Mouse (Mus musculus) hindbrain, postnatal 0 days (tissue): ENCODE results near the gene Pspn. TPM values are rescaled to one million over a fixed set of nuclear protein-coding genes. Genes with fewer than 3 reads are reported as not detected.

ENCODE experiments used
- ATAC-seq: fragments of 200-750 bp; cut with Nextera tagmentation; 2 replicates; pipeline ENCODE4 v1.8.0; 2017; ENCODE audit warnings: mild to moderate bottlenecking, moderate TSS enrichment, moderate library complexity
- DNase-seq: peaks from one replicate; pipeline ENCODE4 v3.0.0-alpha.2; 2015; ENCODE audit warnings: low spot score
- H3K27ac ChIP-seq: fragments of 300-500 bp; sonication (generic); 2 replicates; pipeline ENCODE4 v1.5.1; 2014; ENCODE audit warnings: mild to moderate bottlenecking
- H3K27me3 ChIP-seq: fragments of 300-500 bp; sonication (generic); 2 replicates; pipeline ENCODE4 v1.6.1; 2014; ENCODE audit warnings: low read length, mixed read lengths; ENCODE audit not compliant: insufficient read depth
- H3K36me3 ChIP-seq: fragments of 300-500 bp; sonication (generic); 2 replicates; pipeline ENCODE4 v1.6.1; 2014; ENCODE audit warnings: low read length, mixed read lengths; ENCODE audit not compliant: insufficient read depth
- H3K4me1 ChIP-seq: fragments of 300-500 bp; sonication (generic); 2 replicates; pipeline ENCODE4 v1.6.1; 2014; ENCODE audit warnings: antibody characterized with exemption, low read length, mixed read lengths; ENCODE audit not compliant: insufficient read depth
- H3K4me2 ChIP-seq: fragments of 300-500 bp; sonication (generic); 2 replicates; pipeline ENCODE4 v1.6.1; 2014; ENCODE audit warnings: low read depth, mild to moderate bottlenecking, low read length, moderate library complexity, mixed read lengths
- H3K4me3 ChIP-seq: fragments of 300-500 bp; sonication (generic); 2 replicates; pipeline ENCODE4 v1.5.1; 2014; ENCODE audit warnings: low read length
- H3K9ac ChIP-seq: fragments of 300-500 bp; sonication (generic); replicated peaks from 2 replicates; pipeline ENCODE4 v1.6.1; 2014; ENCODE audit warnings: mild to moderate bottlenecking, low read length, moderate library complexity, mixed read lengths
- H3K9me3 ChIP-seq: fragments of 300-500 bp; sonication (generic); 2 replicates; pipeline ENCODE4 v1.6.1; 2016; ENCODE audit warnings: low read length, mixed read lengths
- CTCF ChIP-seq: IDR thresholded peaks from 2 replicates; pipeline ENCODE4 v1.5.1; 2016; ENCODE audit warnings: antibody characterized with exemption, control low read depth, low read depth
- WGBS: fragments of 180-500 bp; shearing (Covaris S2); extraction: QIAGEN DNeasy Blood & Tissue Kit; methylation state at CpG from one replicate; pipeline ENCODE4 v1.1.7; 2014; 5-methylcytosine and 5-hydroxymethylcytosine counted together
- polyA plus RNA-seq: library from polyadenylated mRNA; unstranded; fragments of >200 nt; fragmentation: Nextera tagmentation; extraction: Ambion mirVana; gene quantifications from 2 replicates; pipeline ENCODE4 v1.2.1, GENCODE M21; 2015
- total RNA-seq: library from RNA; depleted of rRNA; stranded (reverse); fragments of >200 nt; gene quantifications from 2 replicates; pipeline ENCODE4 v1.2.3, GENCODE M21; 2014

Gene Pspn
- total and polyA plus RNA-seq, 2 experiments from 2014 or later: not detected

DNA sequence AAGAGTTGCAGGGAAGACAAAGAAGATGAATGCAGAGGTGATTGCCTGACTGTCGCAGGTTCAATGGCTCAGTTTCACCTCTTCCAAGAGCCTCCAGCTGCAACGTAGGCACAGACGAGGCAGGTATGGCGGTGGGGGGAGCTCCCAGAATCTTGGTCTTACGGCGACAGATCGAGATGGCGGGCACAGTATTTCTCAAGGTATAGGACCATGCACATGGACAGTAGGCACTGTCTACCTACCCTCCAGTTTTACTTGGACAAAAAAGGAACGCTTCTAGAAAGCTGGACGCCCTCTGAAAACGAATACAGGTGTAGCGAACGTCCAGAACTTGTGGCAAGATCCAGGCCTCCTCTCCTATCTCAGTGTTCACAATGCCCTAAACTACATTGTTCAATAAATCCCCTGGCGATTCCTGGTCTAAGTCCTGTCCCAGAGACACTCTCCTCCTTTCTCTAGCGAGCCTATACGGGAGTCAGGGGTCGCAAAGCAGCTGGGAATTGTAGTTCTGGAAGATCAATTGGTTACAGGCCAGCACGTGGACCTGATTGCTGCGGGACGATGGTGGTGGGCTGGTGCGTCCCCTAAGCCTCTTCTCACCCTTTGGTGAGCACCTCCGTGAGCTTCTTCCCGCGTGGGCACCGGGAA is 10.2 kb downstream of the Pspn start:
- Histone ChIP-seq H3K4me1 (peaks cover 6% of the 10 kb centered on the region), H3K4me3 (peak overlapping the region; percentile 77), H3K9ac (peak overlapping the region; percentile 79), H3K9me3 (no peaks in the 10 kb centered on the region), H3K4me2 (peak overlapping the region; percentile 89), H3K27me3 (no peaks in the 10 kb centered on the region), H3K36me3 (peaks cover 19% of the 10 kb centered on the region), H3K27ac (peak overlapping the region; percentile 82)
- DNase-seq (peak; percentile 94), ATAC-seq (peak; percentile 93)
- TF ChIP-seq CTCF: no peak; the same call in 1 of the 2 replicates
- WGBS: 2% methylated on average over 25 of the region's 25 CpGs

DNA sequence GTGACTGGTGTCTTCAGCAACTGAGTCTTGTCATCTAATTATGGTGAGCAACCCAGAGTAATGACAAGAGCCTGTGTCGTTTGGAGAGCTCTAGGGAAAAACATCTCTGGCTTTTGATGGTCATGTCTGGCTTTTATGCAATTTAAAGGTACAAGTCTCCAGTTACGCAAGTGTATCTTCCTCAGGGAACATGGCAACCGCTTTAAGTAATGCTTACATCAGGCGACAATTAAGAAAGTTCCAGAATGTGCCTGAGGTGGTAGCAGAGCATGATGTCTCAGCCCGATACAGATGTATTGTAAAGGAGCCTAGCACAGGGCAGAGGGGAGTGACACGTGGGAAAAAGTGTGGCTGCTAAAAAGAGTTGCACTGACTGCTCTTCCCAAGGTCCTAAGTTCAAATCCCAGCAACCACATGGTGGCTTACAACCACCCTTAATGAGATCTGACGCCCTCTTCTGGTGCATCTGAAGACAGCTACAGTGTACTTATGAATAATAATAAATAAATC is 10.8 kb downstream of the Pspn start:
- TF ChIP-seq CTCF: peak; percentile 20; the same call in 1 of the 2 replicates
- H3K4me3 ChIP-seq: peak overlapping the region; percentile 77
- peaks cover 15% of the 10 kb centered on the region for H3K36me3 ChIP-seq
- H3K27ac ChIP-seq: peak overlapping the region; percentile 82; the same call in 1 of the 2 replicates
- H3K4me2 ChIP-seq: peak overlapping the region; percentile 89
- ATAC-seq (no peak), DNase-seq (no peak)
- no peaks in the 10 kb centered on the region for H3K27me3 ChIP-seq
- no peaks in the 10 kb centered on the region for H3K9me3 ChIP-seq
- WGBS: 69% methylated on average over 7 of the region's 7 CpGs
- H3K9ac ChIP-seq: peak overlapping the region; percentile 79; the same call in 1 of the 2 replicates
- H3K4me1 ChIP-seq: peaks cover 6% of the 10 kb centered on the region

DNA sequence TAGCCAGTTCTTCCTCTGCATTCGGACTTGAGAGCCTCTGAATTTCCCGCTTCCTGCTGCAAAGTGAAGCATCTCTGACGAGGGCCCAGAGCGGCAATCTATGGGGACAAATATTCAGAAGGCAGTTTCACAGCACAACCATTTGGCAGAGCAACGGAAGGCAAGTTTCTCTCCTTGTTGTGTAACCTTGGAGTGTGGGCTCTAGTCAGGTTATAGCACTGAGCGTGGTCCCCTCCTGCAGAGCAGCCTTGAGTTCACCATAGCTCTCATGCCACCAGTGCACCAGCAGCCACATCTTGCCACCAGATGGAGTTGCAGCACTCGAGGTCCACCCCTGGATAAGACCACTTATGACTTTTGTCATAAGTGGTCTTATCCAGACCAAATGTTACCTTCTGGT is 11.4 kb downstream of the Pspn start:
- no peak for ATAC-seq
- H3K4me3 ChIP-seq: no peak overlapping the region
- H3K4me1 ChIP-seq: peaks cover 6% of the 10 kb centered on the region
- no peak overlapping the region for H3K4me2 ChIP-seq
- 80% methylated on average over 7 of the region's 7 CpGs for WGBS
- no peaks in the 10 kb centered on the region for H3K9me3 ChIP-seq
- H3K9ac ChIP-seq: no peak overlapping the region
- peaks cover 10% of the 10 kb centered on the region for H3K36me3 ChIP-seq
- peak; percentile 41 for TF ChIP-seq CTCF
- DNase-seq: no peak
- no peaks in the 10 kb centered on the region for H3K27me3 ChIP-seq
- no peak overlapping the region for H3K27ac ChIP-seq

DNA sequence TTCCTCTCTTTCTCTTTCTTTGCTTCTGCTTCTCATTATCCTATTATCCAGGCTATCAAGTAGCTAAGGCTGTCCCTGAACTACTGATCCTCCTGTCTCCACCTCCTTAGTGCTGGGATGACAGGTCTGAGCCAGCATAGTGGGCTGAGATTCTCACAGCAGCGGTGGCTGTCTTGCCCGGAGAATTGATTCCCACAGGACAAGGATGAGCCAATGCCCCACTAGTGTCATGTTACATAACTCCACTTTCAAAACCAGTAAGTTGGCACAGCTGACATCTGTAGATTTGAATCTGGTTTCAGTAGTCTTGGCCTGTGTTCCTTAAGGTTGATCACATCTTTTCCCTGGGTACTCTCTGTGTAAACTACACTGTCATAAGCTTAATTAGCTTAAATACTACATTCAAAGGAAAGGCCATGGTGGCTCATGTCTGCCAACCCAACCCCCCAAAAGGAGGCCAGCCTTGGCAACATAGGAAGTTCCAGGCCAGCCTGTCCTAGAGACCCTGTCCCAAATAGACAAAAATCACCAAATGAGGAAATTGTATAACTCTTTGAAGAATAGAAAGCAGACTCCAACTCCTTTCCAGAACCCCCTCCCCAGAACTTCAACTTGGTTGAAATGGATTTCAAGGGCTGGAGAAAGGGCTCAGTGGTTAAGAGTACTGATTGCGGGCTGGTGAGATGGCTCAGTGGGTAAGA is 13.6 kb downstream of the Pspn start:
- no peak overlapping the region for H3K27ac ChIP-seq
- ATAC-seq: no peak
- no peak for DNase-seq
- no peak overlapping the region for H3K9ac ChIP-seq
- no peak for TF ChIP-seq CTCF
- no peaks in the 10 kb centered on the region for H3K27me3 ChIP-seq
- H3K4me3 ChIP-seq: no peak overlapping the region
- H3K4me1 ChIP-seq: peaks cover 6% of the 10 kb centered on the region
- no peaks in the 10 kb centered on the region for H3K9me3 ChIP-seq
- no peak overlapping the region for H3K4me2 ChIP-seq
- no peaks in the 10 kb centered on the region for H3K36me3 ChIP-seq
- WGBS: 79% methylated on average over 3 of the region's 3 CpGs

DNA sequence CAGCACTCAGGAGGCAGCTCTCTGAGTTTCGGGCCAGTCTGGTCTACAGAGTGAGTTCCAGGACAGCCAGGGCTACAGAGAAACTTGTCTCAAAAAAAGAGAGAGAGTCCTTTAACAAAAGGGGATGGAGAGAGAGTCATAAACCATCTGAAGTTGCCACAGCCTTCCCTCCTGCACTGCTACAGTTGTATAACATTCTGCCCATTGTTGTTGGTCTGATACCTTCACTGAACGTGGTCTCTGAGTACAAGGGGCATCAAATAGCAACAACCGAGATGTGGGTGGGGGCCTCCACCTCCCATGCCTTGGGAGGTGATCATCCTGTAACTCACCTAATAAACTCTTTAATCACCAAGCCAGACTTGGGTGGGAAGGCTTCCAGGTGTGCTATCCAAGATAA is 14.2 kb downstream of the Pspn start:
- no peak overlapping the region for H3K27ac ChIP-seq
- no peak for TF ChIP-seq CTCF
- peaks cover under 1% of the 10 kb centered on the region; the same call in 1 of the 2 replicates for H3K4me1 ChIP-seq
- no peak overlapping the region for H3K4me3 ChIP-seq
- H3K4me2 ChIP-seq: no peak overlapping the region
- no peaks in the 10 kb centered on the region for H3K27me3 ChIP-seq
- ATAC-seq (no peak), DNase-seq (no peak)
- 84% methylated on average over 3 of the region's 3 CpGs for WGBS
- H3K9ac ChIP-seq: no peak overlapping the region
- H3K36me3 ChIP-seq: no peaks in the 10 kb centered on the region
- no peaks in the 10 kb centered on the region for H3K9me3 ChIP-seq

DNA sequence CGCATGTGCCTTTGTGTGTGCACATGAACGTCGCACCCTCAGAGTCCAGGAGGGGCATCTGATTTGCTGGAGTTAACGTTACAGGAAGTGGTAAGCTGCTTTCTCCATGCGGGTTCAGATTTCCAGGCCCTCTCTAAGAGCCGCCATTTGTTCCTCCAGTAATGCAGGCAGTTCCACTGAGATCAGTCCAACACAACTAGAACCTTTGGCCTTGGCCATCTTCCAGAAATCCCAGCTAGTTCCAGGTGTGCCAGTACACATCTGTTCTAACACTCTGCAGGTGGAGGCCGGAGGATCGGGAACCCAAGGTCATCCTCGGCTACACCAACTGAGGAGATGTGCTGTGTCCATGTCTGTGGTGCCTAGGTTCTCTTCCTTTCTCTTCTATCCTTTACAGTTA is 14.9 kb downstream of the Pspn start:
- Histone ChIP-seq H3K27me3 (no peaks in the 10 kb centered on the region), H3K36me3 (no peaks in the 10 kb centered on the region)
- 87% methylated on average over 9 of the region's 9 CpGs for WGBS

More for the DNA sequence above, 14.9 kb downstream of the Pspn start:
- Histone ChIP-seq H3K4me3 (no peak overlapping the region), H3K4me1 (no peaks in the 10 kb centered on the region), H3K27ac (no peak overlapping the region), H3K9me3 (no peaks in the 10 kb centered on the region), H3K9ac (no peak overlapping the region), H3K4me2 (no peak overlapping the region)
- no peak for TF ChIP-seq CTCF
- no peak for DNase-seq
- ATAC-seq: no peak
